Mouse (Mus musculus): ENCODE results near the gene Rhob. TPM values are rescaled to one million over a fixed set of nuclear protein-coding genes. Genes with fewer than 3 reads are reported as not detected.
A peak's percentile ranks its signal among the peaks of the same experiment; 100 is the strongest.
"Not testable (repeated sequence)": the region's sequence is repeated elsewhere in the genome, so short reads cannot be mapped to it uniquely, and the experiment has no call there.

Rhob gene
- total and polyA plus RNA-seq, 3 experiments = 166 to 497 (median 261) TPM

GRCm38 (mm10) chr12:8472591-8473358 is 27.0 kb downstream of the Rhob start:
- peak; percentile 49 for DNase-seq

GRCm38 (mm10) chr12:8472051-8472450 is 27.8 kb downstream of the Rhob start:
- DNase-seq = no peak

GRCm38 (mm10) chr12:8470962-8471361 is 28.8 kb downstream of the Rhob start:
- no peak for DNase-seq

- peak; percentile 66 for DNase-seq
These were observed 29.9 kb downstream of the Rhob start for GRCm38 (mm10) chr12:8469742-8470494.

GRCm38 (mm10) chr12:8468221-8468865 is 31.5 kb downstream of the Rhob start:
- DNase-seq = peak; percentile 43

- no peak for DNase-seq
These were observed 32.5 kb downstream of the Rhob start for GRCm38 (mm10) chr12:8467029-8467924.

GRCm38 (mm10) chr12:8465680-8466079 is 34.1 kb downstream of the Rhob start:
- DNase-seq = no peak

GRCm38 (mm10) chr12:8464961-8465360 is 34.8 kb downstream of the Rhob start:
- no peak for DNase-seq

- peak; percentile 53 for DNase-seq
These were observed 36.1 kb downstream of the Rhob start for GRCm38 (mm10) chr12:8463599-8464160.

GRCm38 (mm10) chr12:8462533-8462932 is 37.3 kb downstream of the Rhob start:
- DNase-seq = no peak

GRCm38 (mm10) chr12:8461575-8461974 is 38.2 kb downstream of the Rhob start:
- DNase-seq = not testable (repeated sequence)

- no peak for DNase-seq
These were observed 41.4 kb downstream of the Rhob start for GRCm38 (mm10) chr12:8458400-8458799.

GRCm38 (mm10) chr12:8457052-8457451 is 42.8 kb downstream of the Rhob start:
- no peak for DNase-seq

GRCm38 (mm10) chr12:8455046-8455445 is 44.8 kb downstream of the Rhob start:
- DNase-seq = no peak

GRCm38 (mm10) chr12:8454487-8454886 is 45.3 kb downstream of the Rhob start:
- peak; percentile 80 for DNase-seq

GRCm38 (mm10) chr12:8452766-8453621 is 46.8 kb downstream of the Rhob start:
- peak; percentile 66 for DNase-seq

- DNase-seq = no peak
These were observed 48.0 kb downstream of the Rhob start for GRCm38 (mm10) chr12:8451571-8452485.

GRCm38 (mm10) chr12:8450639-8451038 is 49.2 kb downstream of the Rhob start:
- DNase-seq = peak; percentile 88

GRCm38 (mm10) chr12:8450028-8450427 is 49.8 kb downstream of the Rhob start:
- no peak for DNase-seq
